Mouse (Mus musculus): ENCODE measurements around the gene Agpat1. TPM values are rescaled to one million over a fixed set of nuclear protein-coding genes. Genes with fewer than 3 reads are reported as not detected.
A peak's percentile ranks its signal among the peaks of the same experiment; 100 is the strongest.

Gene Agpat1
- polyA plus RNA-seq, 1 experiment = 245 TPM

DNA sequence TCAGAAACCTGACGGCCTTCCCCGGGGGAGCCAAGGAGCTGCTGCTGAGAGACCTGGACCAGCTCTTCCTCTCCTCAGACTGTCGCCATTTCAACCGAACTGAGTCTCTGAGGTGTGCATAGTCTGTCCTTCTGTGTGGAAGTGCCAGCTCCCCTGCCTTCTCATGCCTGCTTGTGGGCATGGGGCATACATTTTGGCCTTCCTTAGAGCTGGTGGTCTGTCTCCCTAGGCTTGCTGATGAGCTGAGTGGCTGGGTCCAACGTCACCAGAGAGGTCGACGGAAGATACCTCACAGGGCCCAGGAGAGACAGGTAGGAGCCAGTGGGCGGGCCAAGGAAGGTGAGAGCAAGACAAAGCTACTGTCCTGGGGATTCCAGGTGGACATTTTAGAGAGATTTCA lies 48.9 kb downstream of the Agpat1 start:
- no peaks in the 10 kb centered on the region; the same call in 1 of the 2 replicates for H3K36me3 ChIP-seq (ENCODE audit: control insufficient read depth, insufficient read depth, low read length)

DNA sequence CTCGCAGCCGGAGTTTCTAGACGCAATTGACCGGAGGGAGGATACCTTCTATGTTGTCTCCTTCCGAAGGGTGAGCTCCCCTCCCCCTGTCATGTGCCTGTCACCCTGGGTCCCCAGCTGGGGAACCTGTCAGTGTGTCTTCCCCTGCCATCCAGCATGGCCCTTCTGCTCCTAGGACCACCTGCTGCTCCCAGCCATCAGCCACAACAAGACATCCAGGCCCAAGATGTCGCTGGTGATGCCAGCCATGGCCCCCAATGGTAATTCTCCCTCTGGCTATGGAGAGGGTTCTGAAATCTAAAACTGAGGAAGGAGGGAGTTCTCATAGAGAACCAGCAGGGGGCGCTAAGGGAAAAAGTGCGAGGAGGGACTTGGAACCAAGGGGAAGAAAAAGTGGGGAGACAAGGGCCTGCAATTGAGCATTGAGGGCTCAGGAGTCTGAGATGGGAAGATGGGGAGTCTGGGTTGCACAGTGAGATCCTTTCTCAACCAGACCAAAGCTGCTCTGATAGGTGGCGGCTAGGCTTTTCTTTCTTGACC lies 49.8 kb downstream of the Agpat1 start:
- Histone ChIP-seq H3K27me3 (replicated peaks; ENCODE audit: control insufficient read depth, insufficient read depth, low read length) (no peaks in the 10 kb centered on the region), H3K36me3 (ENCODE audit: control insufficient read depth, insufficient read depth, low read length) (no peaks in the 10 kb centered on the region; the same call in 1 of the 2 replicates), H3K27ac (ENCODE audit: insufficient read depth, low read depth, low read length) (no peak overlapping the region; the same call in 1 of the 2 replicates), H3K4me3 (ENCODE audit: insufficient read depth, low read depth, low read length) (no peak overlapping the region), H3K4me1 (ENCODE audit: control insufficient read depth, insufficient read depth, low read length) (peaks cover 8% of the 10 kb centered on the region; the same call in 1 of the 2 replicates)
- DNase-seq = peak; percentile 60
- 70% methylated on average over 9 of the region's 9 CpGs for WGBS
- TF ChIP-seq POLR2A (IDR thresholded peaks at IDR 0.05; ENCODE audit: low read depth, low read length) (no peak), CTCF (conservative IDR thresholded peaks at IDR 0.05; ENCODE audit: insufficient read depth, insufficient read length, low read depth, low read length) (peak; percentile 65)

More for the DNA sequence above, 48.9 kb downstream of the Agpat1 start:
- Histone ChIP-seq H3K4me1 (ENCODE audit: control insufficient read depth, insufficient read depth, low read length) (peaks cover 8% of the 10 kb centered on the region; the same call in 1 of the 2 replicates), H3K4me3 (ENCODE audit: insufficient read depth, low read depth, low read length) (no peak overlapping the region), H3K27ac (ENCODE audit: insufficient read depth, low read depth, low read length) (no peak overlapping the region), H3K27me3 (replicated peaks; ENCODE audit: control insufficient read depth, insufficient read depth, low read length) (no peaks in the 10 kb centered on the region)
- 94% methylated on average over 8 of the region's 8 CpGs for WGBS
- TF ChIP-seq POLR2A (IDR thresholded peaks at IDR 0.05; ENCODE audit: low read depth, low read length) (no peak), CTCF (conservative IDR thresholded peaks at IDR 0.05; ENCODE audit: insufficient read depth, insufficient read length, low read depth, low read length) (no peak)
- no peak for DNase-seq

DNA sequence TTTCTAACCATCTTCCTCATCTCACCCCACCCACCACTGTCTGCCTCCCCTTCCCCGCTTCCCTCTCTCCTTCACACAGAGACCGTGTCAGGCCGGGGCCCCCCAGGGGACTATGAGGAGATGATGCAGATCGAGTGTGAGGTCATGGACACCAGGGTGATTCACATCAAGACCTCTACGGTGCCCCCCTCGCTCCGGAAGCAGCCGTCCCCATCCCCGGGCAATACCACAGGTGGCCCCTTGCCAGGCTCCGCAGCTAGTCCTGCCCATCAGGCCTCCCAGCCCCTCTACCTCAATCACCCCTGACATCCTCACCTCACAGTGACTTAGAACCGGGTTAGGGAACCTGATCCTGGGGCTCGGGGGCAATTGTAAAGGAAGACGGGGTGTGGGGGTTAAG lies 50.3 kb downstream of the Agpat1 start:
- no peaks in the 10 kb centered on the region; the same call in 1 of the 2 replicates for H3K36me3 ChIP-seq (ENCODE audit: control insufficient read depth, insufficient read depth, low read length)
- TF ChIP-seq POLR2A (IDR thresholded peaks at IDR 0.05; ENCODE audit: low read depth, low read length) (no peak), CTCF (conservative IDR thresholded peaks at IDR 0.05; ENCODE audit: insufficient read depth, insufficient read length, low read depth, low read length) (no peak)

DNA sequence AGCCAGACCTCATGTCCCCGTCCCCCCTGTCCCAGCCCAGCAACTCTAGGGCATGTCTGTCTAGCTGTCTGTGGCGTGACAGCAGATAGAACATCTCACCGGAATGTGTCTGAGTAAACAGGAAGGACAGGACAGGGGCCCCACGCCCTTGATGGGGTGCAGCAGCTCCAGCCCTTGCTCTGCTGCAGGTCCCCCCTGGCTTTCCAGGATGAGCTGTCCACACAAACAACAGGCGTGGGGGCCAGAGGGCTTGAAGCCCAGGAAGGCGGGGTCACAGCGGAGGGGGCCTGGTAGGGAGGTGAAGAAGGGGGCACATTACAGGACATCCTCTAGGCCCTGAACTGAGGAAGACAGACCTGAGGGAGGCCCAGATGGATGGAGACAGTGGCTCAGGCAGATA lies 51.1 kb downstream of the Agpat1 start:
- Histone ChIP-seq H3K27ac (ENCODE audit: insufficient read depth, low read depth, low read length) (peak overlapping the region; percentile 41; the same call in 1 of the 2 replicates), H3K27me3 (replicated peaks; ENCODE audit: control insufficient read depth, insufficient read depth, low read length) (no peaks in the 10 kb centered on the region)
- DNase-seq = peak; percentile 88

More for the DNA sequence above, 50.3 kb downstream of the Agpat1 start:
- WGBS = 83% methylated on average over 13 of the region's 13 CpGs
- peak overlapping the region; percentile 41 for H3K27ac ChIP-seq (ENCODE audit: insufficient read depth, low read depth, low read length)
- no peak for DNase-seq
- H3K4me3 ChIP-seq (ENCODE audit: insufficient read depth, low read depth, low read length) = no peak overlapping the region
- peaks cover 11% of the 10 kb centered on the region for H3K4me1 ChIP-seq (ENCODE audit: control insufficient read depth, insufficient read depth, low read length)
- no peaks in the 10 kb centered on the region for H3K27me3 ChIP-seq (replicated peaks; ENCODE audit: control insufficient read depth, insufficient read depth, low read length)

DNA sequence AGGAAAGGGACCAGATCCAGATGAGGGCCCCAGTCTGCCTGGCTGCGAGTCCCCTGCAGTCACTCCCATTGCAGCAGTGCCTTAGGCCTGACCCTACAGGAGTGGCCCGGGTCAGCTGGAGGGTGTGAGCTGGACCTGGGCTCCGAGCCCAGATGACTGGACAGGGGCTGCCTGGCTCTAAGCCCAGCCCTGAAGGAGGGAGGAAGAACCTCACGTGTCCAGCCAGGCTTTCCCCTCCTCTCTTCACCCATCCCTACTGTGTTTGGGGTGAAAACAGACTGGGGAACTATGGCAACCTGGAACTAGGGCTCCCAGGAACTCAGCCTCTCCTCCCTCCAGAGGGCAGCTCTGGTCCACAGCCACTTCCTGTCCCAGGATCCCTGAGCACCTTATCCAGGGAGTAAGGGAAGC lies 51.5 kb downstream of the Agpat1 start:
- peak; percentile 37 for TF ChIP-seq CTCF (conservative IDR thresholded peaks at IDR 0.05; ENCODE audit: insufficient read depth, insufficient read length, low read depth, low read length)
- TF ChIP-seq POLR2A (IDR thresholded peaks at IDR 0.05; ENCODE audit: low read depth, low read length) = no peak
- H3K4me1 ChIP-seq (ENCODE audit: control insufficient read depth, insufficient read depth, low read length) = peaks cover 17% of the 10 kb centered on the region
- peak overlapping the region; percentile 48 for H3K27ac ChIP-seq (ENCODE audit: insufficient read depth, low read depth, low read length)
- WGBS = 9% methylated on average over 4 of the region's 4 CpGs
- peak; percentile 95 for DNase-seq
- no peaks in the 10 kb centered on the region for H3K27me3 ChIP-seq (replicated peaks; ENCODE audit: control insufficient read depth, insufficient read depth, low read length)
- H3K4me3 ChIP-seq (ENCODE audit: insufficient read depth, low read depth, low read length) = no peak overlapping the region
- no peaks in the 10 kb centered on the region; the same call in 1 of the 2 replicates for H3K36me3 ChIP-seq (ENCODE audit: control insufficient read depth, insufficient read depth, low read length)

More for the DNA sequence above, 51.1 kb downstream of the Agpat1 start:
- no peak overlapping the region for H3K4me3 ChIP-seq (ENCODE audit: insufficient read depth, low read depth, low read length)
- no peak for TF ChIP-seq POLR2A (IDR thresholded peaks at IDR 0.05; ENCODE audit: low read depth, low read length)
- no peak for TF ChIP-seq CTCF (conservative IDR thresholded peaks at IDR 0.05; ENCODE audit: insufficient read depth, insufficient read length, low read depth, low read length)
- H3K36me3 ChIP-seq (ENCODE audit: control insufficient read depth, insufficient read depth, low read length) = no peaks in the 10 kb centered on the region; the same call in 1 of the 2 replicates
- WGBS = 59% methylated on average over 7 of the region's 7 CpGs
- peaks cover 17% of the 10 kb centered on the region for H3K4me1 ChIP-seq (ENCODE audit: control insufficient read depth, insufficient read depth, low read length)

DNA sequence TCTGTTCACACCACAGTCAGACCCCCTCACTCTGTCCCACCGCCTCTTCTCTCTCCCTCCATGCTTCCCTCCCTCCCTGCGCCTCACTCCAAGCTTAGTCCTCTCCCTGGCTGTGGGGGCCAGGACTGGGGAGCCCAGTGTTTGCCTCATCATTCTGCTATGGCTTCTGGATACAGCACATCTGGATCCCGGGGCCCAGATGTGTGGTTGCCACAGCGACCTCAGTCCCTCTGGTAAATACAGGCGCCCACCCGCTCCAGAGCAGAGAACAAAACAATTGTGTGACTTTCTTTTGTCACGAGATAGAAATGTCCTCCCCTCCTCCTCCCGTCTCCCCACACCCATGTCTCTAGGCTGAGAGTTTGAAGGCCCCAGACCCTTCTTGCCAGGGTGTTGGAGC lies 52.6 kb downstream of the Agpat1 start:
- no peak for TF ChIP-seq POLR2A (IDR thresholded peaks at IDR 0.05; ENCODE audit: low read depth, low read length)
- TF ChIP-seq CTCF (conservative IDR thresholded peaks at IDR 0.05; ENCODE audit: insufficient read depth, insufficient read length, low read depth, low read length) = no peak

DNA sequence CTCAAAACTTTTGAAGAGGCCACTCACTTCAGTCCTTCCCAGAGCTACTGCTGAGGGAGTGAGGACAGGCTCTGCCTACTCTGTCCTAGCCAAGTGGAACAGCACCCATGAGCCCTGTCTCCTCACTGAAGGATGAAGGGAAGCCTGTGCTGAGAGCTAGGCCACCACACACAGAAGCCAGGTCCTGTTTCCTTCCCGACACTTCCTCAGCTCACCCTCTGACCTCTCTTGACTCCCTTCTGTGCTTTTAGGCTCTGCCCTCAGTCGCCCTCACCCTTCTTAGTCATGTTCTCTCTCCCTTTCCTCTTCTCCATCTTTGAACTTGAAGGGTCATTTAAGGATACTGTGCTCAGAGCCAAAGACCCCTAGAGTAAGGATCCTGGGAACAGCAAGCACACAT lies 53.2 kb downstream of the Agpat1 start:
- Histone ChIP-seq H3K27me3 (replicated peaks; ENCODE audit: control insufficient read depth, insufficient read depth, low read length) (no peaks in the 10 kb centered on the region), H3K27ac (ENCODE audit: insufficient read depth, low read depth, low read length) (0 out of 2 replicates have a peak overlapping the region, but pooled peaks have one; percentile 7), H3K36me3 (ENCODE audit: control insufficient read depth, insufficient read depth, low read length) (no peaks in the 10 kb centered on the region; the same call in 1 of the 2 replicates), H3K4me3 (ENCODE audit: insufficient read depth, low read depth, low read length) (no peak overlapping the region), H3K4me1 (ENCODE audit: control insufficient read depth, insufficient read depth, low read length) (peaks cover 19% of the 10 kb centered on the region)
- 41% methylated on average over 2 of the region's 2 CpGs for WGBS
- TF ChIP-seq CTCF (conservative IDR thresholded peaks at IDR 0.05; ENCODE audit: insufficient read depth, insufficient read length, low read depth, low read length) (no peak), POLR2A (IDR thresholded peaks at IDR 0.05; ENCODE audit: low read depth, low read length) (no peak)
- no peak for DNase-seq

More for the DNA sequence above, 52.6 kb downstream of the Agpat1 start:
- 74% methylated on average over 8 of the region's 8 CpGs for WGBS
- Histone ChIP-seq H3K27ac (ENCODE audit: insufficient read depth, low read depth, low read length) (peak overlapping the region; percentile 48), H3K4me1 (ENCODE audit: control insufficient read depth, insufficient read depth, low read length) (peaks cover 19% of the 10 kb centered on the region), H3K4me3 (ENCODE audit: insufficient read depth, low read depth, low read length) (no peak overlapping the region), H3K36me3 (ENCODE audit: control insufficient read depth, insufficient read depth, low read length) (no peaks in the 10 kb centered on the region; the same call in 1 of the 2 replicates), H3K27me3 (replicated peaks; ENCODE audit: control insufficient read depth, insufficient read depth, low read length) (no peaks in the 10 kb centered on the region)
- no peak for DNase-seq
